Mouse (Mus musculus): ENCODE results near the gene Ptprn.

Gene Ptprn

DNA sequence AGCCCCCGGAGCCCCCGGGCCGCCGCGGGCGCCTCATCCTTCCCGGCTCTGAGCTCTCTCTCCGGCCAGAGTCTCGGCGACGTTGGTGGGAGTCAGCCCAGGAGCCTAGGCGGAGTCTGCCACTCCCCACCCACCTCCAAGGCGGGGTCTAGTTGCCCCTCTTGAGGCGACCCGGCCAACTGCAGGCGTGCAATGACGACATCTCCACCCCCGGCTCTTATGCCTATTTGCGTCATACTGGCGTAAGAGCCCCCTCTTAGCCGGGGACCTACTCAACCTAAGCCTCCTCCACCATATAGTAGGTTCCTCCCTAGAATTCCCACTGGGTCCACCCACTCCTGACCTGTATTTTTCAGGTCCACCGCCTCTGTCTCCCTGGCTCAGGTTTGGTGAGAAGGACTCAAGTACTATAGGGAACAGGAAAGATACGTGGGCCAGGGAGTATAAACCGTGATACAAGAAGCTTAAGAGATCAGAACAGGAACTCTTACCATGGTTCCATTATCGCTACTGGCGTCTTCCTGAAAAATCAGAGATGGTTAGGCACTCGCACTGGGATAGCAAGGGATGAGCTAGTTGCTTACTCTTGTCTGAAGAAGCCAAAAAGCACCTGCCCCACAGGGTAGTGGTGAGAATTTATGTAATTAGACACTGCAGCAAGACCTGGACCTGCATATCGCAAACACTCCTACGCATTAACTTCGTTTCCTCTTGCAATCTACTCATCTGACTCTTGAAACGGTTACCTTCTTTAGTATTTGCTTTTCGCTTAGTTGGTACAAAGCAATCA lies at the start of gene Ptprn:
Gene Ptprn, minus strand, starts transcription at position 412 of the 790 bp plus-strand sequence.
- no peak for DNase-seq (ENCODE audit: low spot score in 2 of 2)

DNA sequence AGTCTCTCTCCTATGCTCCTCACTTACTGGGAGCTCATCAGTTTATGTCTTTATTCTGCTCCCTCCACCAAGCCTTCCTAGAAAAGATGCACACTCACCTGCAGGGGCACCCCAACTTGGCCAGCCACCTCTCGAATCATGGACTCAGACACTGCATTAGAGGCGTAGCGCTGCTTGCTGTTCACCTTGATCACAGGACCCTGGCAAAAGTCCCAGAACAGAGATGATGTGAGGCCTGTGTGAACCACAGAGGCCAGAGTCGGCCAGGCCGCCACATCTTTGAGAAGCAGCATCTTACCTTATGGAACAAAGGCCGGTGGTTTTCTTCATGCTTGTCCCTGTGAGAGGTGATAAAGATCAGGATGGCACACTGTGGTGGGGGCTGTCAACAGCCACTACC lies 47.4 kb upstream of the Ptprn start:
- no peak for DNase-seq (ENCODE audit: low spot score in 2 of 2)

DNA sequence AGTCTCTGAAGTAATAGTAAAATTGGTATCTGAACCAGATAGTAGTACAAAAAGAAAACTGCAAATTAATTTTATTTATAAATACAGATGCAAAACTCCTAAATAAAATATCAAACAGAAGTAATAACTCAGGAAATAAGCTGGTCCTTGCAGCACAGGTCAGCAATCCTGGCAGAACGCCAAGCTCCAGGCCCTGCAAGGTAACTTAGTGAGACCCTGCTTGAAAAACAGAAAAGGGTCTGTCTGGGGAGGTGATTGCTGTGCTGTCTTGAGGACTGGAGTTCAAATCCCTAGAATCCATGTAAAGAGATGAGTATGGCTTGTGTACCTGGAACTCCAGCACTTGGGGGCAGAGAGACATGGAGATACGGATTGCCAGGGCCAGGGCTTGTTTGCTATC lies 40.4 kb upstream of the Ptprn start:
- DNase-seq (ENCODE audit: low spot score in 2 of 2) = no peak

DNA sequence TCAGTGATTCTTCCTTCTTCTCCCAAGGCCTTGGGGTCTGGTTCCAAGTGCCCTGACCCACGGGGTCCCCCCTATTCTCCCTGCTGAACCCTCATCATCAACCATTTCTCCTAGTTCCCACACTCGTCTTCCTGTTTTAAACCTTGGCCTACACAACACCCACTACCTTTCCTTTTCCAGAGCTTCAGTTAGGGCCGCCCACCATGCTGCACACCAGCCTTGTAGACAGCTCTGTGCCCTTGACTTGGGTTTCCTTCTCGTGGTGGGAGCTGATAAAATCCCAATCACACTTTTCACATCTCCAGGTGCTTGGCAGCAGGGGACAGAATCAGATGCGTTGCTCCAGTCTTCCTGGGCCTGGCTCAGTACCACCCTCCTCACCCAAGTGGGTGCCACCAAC lies 30.0 kb upstream of the Ptprn start:
- no peak for DNase-seq (ENCODE audit: low spot score in 2 of 2)

DNA sequence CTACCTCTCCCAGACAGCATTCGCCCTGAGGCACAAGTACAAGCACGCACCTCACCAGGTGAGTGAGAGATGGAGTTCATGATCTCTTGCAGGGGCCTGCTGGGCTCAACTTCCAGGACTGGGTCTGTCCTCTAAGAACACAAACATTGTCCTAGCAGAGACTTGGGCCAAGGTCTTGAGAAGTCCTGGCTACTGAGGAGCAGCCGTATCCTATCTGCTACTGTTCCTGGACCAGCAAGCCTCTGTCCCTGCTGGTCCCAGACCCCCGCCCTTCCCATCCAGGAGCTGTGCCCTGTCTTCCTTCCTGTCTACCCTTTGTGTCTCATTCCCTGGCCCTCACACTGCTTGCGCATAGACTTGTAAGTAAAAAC lies 29.0 kb upstream of the Ptprn start:
- no peak for DNase-seq (ENCODE audit: low spot score in 2 of 2)

DNA sequence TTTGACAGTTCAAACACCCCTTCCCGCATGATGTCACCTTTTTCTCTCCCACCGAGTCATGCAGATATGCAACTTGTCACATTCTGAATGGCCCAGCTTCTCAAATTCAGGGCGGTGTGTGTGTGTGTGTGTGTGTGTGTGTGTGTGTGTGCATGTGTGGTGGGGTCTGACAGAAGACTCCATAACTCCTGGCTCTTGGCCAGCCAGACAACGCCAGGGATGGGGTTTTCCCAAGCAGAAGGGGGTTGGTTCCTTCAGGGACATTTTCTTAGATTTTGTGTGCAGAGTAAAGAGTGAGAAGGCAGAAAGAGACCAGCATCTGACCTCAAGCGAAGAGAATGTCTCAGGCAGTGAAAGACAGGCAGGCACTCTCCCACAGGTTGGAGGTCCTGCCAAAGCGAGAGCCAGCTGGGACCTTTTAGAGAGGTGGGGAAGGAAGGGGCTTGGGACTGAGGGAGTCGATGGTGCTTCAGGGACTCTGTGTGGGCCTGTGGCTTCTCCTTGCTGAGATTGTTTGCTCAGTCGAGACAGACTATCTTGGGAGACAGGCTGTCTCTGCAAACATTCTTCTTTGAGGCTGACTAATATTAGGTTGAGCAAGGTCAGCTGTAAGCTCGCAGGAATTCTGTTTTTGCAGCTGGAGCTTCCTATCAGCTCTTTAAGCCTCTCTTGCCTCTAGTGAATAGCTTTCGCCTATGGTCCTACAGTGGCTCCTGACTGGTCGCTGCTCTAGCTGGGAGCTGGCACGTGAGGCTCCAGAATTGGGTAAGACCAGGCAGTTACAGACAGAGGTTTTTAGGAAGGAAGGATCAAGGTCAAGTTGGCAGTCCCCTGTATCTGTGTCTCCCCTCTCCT lies 28.4 kb upstream of the Ptprn start:
- no peak for DNase-seq (ENCODE audit: low spot score in 2 of 2)

DNA sequence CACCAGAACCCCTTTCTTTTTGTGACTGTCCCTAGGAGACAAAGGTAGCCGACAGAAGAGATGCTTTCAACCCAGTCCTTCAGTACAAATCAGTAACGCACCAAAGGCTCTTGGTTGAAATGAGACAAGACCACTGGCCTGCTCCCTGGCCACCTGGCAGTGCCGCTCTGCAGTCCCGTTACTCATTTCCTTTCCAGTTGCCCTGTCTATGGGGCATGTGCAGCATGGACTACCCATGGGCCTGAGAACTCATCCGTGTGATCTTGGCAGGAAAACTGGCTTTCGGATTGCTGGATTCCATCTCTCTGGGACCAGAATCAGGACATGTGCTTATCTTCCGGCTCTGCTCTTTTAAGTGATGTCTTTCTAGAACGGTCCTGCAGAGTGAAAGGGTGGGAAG lies 27.0 kb upstream of the Ptprn start:
- no peak for DNase-seq (ENCODE audit: low spot score in 2 of 2)

DNA sequence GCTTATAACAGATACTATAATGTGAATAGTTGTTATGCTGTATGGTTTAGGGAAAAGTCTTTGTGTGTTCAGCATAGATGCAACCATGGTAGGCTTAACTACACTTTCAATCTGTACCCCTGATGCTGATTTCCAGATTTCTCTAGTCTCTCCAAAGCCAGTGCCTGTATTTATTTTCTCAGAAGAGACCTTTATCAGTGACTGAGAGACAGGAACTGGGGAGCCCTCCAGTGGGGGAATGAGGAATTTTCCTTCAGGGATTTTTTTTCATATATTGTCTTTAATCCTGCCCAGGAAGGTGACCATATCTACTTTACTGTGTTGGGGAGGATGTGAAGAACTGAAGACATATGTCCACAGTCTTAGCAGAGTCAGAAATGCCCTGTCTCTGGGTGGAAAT lies 26.3 kb upstream of the Ptprn start:
- no peak for DNase-seq (ENCODE audit: low spot score in 2 of 2)

DNA sequence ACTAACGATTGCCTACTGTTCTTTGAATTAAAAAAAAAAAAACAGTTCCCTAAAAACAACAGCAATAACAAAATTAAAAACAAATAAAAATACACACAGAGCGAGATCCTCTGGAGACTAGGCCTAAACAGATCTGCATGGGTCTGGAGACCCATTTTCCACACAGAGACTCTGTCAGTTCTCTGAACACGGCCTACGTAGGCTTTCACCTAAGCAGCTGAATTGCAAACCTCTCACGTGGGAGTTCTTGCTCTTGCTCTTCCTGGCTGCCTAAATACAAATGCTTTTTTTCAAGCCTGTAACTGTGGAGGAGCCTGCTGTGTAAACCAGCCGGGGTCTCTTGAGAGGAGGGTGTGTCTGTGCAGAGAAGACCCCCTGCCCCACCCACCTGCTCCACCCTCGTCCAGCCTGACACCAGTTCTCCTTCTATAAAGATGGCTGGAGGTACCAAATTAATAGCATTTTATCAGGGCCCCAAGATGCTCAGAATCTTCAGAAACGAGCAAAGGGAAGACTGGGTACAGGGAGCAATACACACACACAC lies 25.7 kb upstream of the Ptprn start:
- DNase-seq (ENCODE audit: low spot score in 2 of 2) = no peak

DNA sequence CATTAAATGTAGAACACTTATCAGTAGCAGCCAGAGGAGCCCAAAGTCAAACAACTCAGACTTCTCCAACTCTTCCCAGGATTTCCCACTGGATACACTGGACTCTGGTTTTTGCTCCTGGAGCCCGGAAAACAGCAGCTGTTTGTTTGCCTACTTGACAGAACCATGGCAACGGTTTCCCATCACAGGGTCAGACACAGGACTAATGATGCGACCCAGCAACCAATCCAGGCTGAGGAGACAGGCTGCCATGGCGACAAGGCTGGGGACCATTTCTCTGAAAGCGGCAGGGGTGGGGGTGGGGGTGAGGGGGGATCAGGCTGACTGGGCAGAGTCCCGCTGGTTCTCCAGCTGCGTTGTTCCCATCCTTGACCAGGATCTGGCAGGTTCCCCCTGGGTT lies 25.1 kb upstream of the Ptprn start:
- DNase-seq (ENCODE audit: low spot score in 2 of 2) = no peak

DNA sequence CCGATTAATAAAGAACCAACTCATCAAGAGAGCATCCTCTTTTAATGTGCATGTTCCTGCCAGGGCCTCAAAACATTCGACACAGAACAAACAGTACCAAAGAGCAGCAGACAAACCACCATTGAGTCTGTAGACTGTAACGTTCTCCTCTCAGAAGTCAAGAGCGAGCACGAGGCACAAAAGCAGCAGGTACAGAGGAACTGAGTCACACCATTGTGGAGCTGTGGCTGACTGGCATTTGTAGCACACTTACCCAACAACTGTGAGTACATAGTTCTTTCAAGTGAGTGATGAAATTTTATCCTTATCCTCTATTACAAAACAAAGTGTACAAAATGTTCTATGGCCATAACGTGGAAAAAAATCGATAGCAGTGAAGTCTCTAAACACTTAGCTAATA lies 20.6 kb upstream of the Ptprn start:
- DNase-seq (ENCODE audit: low spot score in 2 of 2) = no peak

DNA sequence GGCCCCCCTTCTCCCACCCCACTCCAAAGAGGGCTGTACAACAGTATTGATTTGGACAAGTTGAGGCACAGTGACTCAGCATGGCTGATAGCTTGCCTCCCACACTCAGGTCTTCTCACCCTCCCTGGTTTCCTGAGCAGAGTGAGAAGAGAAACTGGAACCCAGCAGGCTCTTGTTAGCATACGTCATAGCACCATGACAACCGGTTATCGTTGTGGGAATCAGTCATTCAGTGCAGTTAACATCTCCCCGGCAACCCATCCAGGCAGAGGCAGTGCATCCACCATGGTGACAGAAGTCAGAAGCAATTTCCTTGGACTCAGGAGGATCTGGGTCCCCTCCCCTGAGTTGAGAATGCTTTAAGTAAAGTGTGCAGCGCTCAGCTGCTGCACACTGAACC lies 18.7 kb upstream of the Ptprn start:
- no peak for DNase-seq (ENCODE audit: low spot score in 2 of 2)

DNA sequence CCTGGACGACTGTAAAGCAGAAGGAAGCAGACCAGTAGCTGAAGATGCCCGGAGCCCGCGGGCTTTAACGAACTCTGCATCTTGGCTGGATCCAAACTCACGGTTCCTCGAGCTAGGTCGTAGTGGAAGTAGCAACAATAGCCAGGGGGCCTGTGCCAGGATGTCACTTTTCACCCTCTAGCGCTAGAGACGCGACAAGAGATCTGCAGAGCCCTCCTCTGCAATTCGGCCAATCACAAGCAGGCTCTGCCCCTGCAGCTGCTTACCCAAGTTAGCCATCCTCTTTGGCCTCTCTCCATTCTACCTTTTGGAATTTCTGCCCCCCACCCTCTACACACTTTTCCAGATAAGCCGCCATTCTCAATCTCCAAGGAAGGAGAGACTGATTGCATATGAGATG lies 13.9 kb upstream of the Ptprn start, which contains the start of gene Resp18:
Gene Resp18, minus strand, starts transcription at position 188 of the 400 bp plus-strand sequence.
- DNase-seq (ENCODE audit: low spot score in 2 of 2) = no peak

DNA sequence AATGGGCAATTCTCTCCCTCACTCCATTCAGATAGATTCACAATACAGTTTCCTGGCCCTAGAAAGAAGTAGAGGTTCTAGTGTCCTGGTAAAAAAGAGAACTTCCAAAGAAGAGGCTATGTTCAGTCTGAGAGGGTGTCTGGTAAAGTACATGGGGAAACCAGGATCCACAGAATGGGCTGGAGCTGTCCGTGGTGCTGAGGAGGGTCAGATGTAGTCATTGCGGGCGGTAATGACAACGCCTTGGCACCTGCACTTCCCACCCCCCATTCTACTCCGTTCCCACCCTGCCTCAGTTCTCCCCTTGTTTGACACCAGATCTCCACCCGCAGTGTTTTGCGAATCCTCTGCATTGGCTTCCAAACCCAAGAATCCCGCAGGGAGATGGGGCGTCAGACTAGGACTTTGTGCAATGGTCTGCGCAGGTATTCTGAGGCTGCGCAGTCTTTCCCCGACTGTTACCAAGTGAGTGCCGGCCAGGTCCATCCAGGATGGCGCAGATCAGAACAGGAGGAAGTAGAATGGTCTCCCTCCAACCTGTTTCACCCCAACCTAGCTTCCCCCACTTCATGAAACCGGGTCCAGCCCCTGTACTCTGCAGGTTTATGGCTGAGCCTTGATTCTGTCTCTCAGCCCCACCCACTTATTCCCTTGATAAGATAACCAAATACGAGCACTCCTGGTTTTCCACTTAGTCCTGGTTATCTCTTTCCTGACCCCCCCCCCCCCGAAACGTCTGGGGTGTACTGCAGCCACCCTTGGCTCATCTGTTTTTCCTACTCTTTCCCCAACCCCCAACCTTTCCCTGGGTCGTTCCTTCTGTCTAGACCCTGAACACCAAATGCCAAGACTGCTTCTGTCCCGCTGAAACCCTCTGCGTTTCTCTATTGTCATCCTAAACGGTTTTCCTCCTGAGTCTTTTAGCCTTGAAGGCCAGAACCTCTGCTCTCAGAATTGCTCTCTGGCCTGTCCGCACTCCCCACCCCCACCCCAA lies 13.2 kb upstream of the Ptprn start:
- DNase-seq (ENCODE audit: low spot score in 2 of 2) = no peak

DNA sequence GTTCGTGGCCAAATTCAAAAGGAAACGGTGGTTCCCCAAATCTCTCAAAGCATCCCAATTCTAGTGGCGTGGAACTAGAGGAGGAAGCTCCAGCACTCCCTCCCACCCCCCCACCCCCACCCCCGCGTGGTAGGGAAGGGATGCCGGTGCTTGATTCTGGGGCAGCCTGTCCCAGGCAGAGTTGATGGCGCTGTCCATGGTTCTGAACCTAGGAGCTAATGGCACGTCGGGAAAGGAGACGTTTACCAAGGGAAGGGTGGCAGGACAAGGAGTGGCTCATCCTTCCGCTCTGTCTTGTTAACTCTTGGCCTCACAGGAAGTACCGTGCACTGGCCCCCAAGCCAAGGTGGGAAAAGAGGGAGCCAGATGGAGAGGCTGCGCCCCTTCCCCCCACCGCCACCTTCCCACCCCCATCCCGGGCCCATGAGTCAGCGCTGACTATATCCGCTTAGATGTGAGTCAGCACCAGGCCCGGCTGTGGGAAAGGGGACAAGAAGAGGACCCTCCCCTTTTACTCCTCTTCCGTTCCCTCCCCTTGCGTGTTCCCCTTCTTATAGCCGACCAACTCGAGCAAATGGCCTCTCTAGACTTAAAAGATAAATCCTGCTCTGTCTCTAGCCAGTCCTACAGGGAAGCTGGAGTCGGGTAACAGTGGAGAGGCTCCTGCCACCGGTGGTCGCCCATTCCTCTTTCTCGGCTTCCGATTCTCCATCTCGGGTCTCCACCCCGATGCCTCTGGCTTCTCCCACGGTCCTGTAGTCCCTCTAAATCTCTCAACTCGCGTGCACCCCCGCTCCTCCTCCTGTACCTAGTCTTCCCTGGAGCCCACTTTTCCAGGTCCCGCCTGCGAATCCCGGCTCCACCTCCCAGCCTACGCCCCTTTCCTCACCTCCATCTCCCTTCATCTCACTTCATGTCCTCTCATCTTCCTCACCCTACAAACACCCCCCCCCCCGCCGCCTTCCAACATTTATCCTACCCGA lies 1.0 kb downstream of the Ptprn start:
- DNase-seq (ENCODE audit: low spot score in 2 of 2) = no peak

DNA sequence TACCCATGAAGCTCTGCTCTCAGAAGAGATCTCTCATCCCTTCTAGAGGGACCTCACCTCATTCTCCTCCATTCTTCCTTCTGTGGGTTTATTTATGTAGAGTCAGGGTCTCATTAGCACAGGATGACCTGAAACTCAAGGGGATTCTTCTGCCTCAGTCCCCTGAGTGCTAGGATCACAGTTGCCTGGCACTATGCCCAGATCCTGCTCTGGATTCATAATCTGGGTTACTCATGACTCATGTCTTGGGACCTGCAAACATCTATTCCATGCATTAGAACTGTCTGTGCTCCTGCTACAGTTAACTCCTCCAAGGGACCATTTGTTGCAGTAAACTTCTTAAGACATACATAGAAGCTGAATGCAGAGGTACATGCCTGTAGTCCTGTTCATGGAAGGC lies 3.0 kb downstream of the Ptprn start:
- DNase-seq (ENCODE audit: low spot score in 2 of 2) = no peak

DNA sequence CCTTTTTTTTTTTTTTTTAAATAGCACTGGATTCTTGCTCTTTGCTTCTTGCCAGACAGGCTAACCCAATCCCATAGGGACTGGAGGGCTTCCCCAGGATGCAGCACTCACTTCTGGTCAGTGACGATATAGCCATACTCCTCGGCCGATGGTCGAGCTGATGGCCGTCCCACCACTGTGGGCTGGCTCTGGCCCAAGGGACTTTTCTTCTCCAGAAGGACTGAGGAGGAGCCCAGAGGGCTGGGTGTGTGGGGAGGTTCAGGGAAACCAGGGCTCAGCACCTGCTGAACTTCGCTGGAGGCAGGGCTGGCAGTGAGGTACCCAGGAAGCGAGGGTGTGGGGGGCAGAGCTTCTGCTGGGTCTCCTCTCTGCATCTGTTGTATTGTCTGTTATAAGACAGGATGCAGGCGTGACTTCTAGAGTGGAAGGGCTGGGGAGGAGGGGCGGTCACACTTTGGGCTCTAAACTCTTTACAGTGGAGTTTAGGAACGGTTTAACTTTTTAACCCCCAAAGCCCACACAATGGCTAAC lies 8.7 kb downstream of the Ptprn start:
- DNase-seq (ENCODE audit: low spot score in 2 of 2) = no peak

DNA sequence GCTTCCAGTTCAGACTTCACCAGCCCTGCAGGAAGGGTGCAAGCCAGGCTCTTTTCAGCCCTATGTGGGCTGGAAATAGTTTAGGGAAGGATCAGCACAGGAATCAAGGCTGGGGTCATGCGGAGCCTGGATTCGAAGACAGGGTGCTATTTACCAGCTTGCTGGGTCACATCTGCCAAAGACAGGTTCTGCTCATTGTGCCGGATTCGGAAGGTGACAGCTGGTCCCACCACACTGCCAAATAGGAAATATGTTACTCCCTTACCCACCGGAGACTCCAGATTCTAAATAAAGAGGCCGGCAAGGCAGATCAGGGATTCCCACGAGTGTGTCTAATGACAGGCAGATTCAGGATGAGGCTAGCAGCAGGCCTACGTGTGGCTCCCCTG lies 9.7 kb downstream of the Ptprn start:
- DNase-seq (ENCODE audit: low spot score in 2 of 2) = no peak

DNA sequence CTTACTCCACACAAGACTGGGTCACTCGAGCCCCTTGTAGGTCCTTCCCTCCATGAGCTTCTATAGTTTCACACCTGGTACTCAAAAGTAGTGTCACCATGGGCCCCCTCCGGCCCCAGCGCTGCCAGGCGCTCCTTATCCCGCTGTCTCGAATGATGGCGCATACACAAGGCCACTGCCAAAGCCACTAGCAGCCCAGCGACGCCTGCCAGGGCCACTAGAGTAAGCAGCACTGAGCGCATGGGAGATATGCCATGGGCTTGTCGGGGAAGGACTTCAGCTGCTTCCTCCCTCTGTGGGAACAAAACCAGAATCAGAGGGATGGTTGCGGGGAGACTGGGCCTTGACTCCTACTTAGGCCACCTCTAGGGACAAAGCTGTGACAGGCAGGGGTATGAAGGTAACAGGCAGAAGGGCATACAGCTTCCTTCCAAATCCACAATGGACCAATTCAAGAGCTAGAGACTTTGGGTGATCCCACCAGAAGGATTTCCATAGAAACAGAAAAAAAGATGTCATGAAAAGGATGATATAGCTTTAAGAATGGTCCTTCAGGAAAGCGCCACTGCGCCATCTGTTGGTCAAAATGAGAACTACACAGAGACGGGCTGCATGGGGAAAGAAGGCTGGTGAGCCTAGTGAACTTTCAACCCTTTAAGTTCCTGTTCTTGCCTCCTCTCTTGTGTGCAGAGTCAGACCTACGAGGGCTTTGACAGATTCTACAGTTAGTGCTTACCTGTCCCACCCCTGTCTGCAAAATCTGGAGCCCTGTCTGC lies 10.3 kb downstream of the Ptprn start:
- peak; percentile 77 to 89 for DNase-seq (ENCODE audit: low spot score in 2 of 2)

Measured in spleen, postnatal 14 days (tissue).